Mouse (Mus musculus) lung, postnatal 0 days (tissue): Measurements from ENCODE around the gene Dlx5. TPM values are rescaled to one million over a fixed set of nuclear protein-coding genes. Genes with fewer than 3 reads are reported as not detected.

ENCODE experiments used
- ATAC-seq: fragments of 200-750 bp; cut with Nextera tagmentation; 2 replicates; pipeline ENCODE4 v1.8.0; 2017; ENCODE audit warnings: moderate library complexity
- DNase-seq: peaks from one replicate; pipeline ENCODE4 v3.0.0-alpha.2; 2016; ENCODE audit warnings: low spot score
- H3K27ac ChIP-seq: fragments of 300-500 bp; sonication (generic); 2 replicates; pipeline ENCODE4 v1.5.1; 2014; ENCODE audit warnings: antibody characterized with exemption, mild to moderate bottlenecking, low read length, mixed read lengths
- H3K27me3 ChIP-seq: fragments of 300-500 bp; sonication (generic); replicated peaks from 2 replicates; pipeline ENCODE4 v1.6.1; 2014; ENCODE audit warnings: low read length, mixed read lengths; ENCODE audit not compliant: insufficient read depth
- H3K36me3 ChIP-seq: fragments of 300-500 bp; sonication (generic); 2 replicates; pipeline ENCODE4 v1.6.1; 2014; ENCODE audit warnings: low read length, mixed read lengths; ENCODE audit not compliant: insufficient read depth
- H3K4me1 ChIP-seq: fragments of 300-500 bp; sonication (generic); 2 replicates; pipeline ENCODE4 v1.6.1; 2014; ENCODE audit warnings: antibody characterized with exemption, low read depth, low read length, mixed read lengths; ENCODE audit not compliant: insufficient read depth
- H3K4me2 ChIP-seq: fragments of 300-500 bp; sonication (generic); replicated peaks from 2 replicates; pipeline ENCODE4 v1.6.1; 2014; ENCODE audit warnings: low read depth, mild to moderate bottlenecking, low read length, moderate library complexity, mixed read lengths
- H3K4me3 ChIP-seq: fragments of 300-500 bp; sonication (generic); 2 replicates; pipeline ENCODE4 v1.5.1; 2014; ENCODE audit warnings: low read depth, low read length
- H3K9ac ChIP-seq: fragments of 300-500 bp; sonication (generic); replicated peaks from 2 replicates; pipeline ENCODE4 v1.6.1; 2014; ENCODE audit warnings: low read depth, mild to moderate bottlenecking
- H3K9me3 ChIP-seq: fragments of 300-500 bp; sonication (generic); 2 replicates; pipeline ENCODE4 v1.6.1; 2016; ENCODE audit warnings: low read length, mixed read lengths
- CTCF ChIP-seq: IDR thresholded peaks from 2 replicates; pipeline ENCODE4 v1.5.1; 2016; ENCODE audit warnings: antibody characterized with exemption, mild to moderate bottlenecking
- EP300 ChIP-seq: IDR thresholded peaks from 2 replicates; pipeline ENCODE4 v1.6.1; 2016; ENCODE audit warnings: antibody characterized with exemption, mild to moderate bottlenecking, control low read depth
- WGBS: fragments of 180-500 bp; shearing (Covaris S2); extraction: QIAGEN DNeasy Blood & Tissue Kit; methylation state at CpG from one replicate; pipeline ENCODE4 v1.1.7; 2014; 5-methylcytosine and 5-hydroxymethylcytosine counted together
- polyA plus RNA-seq: library from polyadenylated mRNA; unstranded; fragments of >200 nt; fragmentation: Nextera tagmentation; extraction: Ambion mirVana; gene quantifications from 2 replicates; pipeline ENCODE4 v1.2.1, GENCODE M21; 2015

Gene Dlx5
- polyA plus RNA-seq, 1 experiment from 2014 or later, result not detected

DNA sequence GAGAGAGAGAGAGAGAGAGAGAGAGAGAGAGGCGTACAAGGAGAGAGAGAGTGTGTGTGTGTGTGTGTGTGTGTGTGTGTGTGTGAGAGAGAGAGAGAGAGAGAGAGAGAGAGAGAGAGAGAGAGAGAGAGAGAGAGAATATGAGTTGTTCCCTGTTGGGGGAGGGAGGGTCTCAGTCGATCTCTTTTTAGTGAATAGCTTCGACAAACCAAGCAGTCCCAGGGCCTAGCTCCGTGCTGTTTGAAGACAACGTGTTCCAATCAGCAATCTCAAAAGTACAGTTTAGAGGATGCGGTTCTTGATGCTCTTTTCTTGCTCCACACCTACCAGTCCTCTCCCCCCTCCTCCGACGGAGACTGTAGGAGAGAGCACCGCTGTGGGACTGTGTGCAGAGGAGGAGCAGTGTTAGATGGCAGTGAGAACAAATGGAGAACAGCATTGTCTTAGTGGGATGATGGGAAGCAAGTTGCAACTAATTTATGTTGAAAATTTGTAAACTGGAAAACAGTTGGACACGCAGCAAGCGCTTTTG is 447 bp upstream of the Dlx5 start:
- H3K27me3 ChIP-seq, result peaks cover 75% of the 10 kb centered on the region

DNA sequence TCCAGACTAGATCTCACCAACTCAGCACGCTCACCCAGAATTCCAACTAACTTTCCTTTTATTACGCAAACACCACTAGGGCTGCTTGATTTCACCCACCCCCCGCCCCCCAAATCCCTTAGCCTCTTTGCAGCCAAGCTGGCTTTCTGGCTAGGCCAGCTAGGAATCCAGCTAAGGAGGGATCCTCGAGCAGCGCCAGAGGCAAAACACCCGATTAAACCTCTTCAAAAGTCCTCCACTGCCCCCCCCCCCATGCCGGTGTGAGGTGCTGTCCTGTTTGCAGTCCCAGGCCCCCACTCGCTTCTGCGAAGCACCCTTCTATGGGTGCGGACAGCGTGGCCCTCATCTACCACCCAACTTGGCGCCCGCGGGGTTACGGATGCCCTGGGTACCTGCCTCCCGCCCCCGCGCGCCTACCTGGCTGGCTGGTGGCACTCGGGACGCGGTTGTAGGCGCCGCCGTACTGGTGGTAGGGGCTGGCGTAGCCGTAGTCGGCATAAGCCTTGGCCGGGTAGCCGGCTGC is 709 bp downstream of the Dlx5 start:
- TF ChIP-seq EP300, result no peak
- TF ChIP-seq CTCF, result no peak
- Histone ChIP-seq H3K4me2 (peak overlapping the region; percentile 55), H3K4me3 (peak overlapping the region; percentile 32), H3K27ac (no peak overlapping the region), H3K9ac (no peak overlapping the region), H3K36me3 (no peaks in the 10 kb centered on the region), H3K4me1 (no peaks in the 10 kb centered on the region), H3K27me3 (peaks cover 81% of the 10 kb centered on the region), H3K9me3 (no peaks in the 10 kb centered on the region)
- ATAC-seq, result no peak
- DNase-seq, result no peak
- WGBS, result 1% methylated on average over 29 of the region's 30 CpGs

More for the DNA sequence above, 447 bp upstream of the Dlx5 start:
- Histone ChIP-seq H3K36me3 (no peaks in the 10 kb centered on the region), H3K4me3 (no peak overlapping the region), H3K4me2 (peak overlapping the region; percentile 55; the same call in 1 of the 2 replicates), H3K4me1 (no peaks in the 10 kb centered on the region), H3K27ac (no peak overlapping the region), H3K9me3 (no peaks in the 10 kb centered on the region), H3K9ac (no peak overlapping the region)
- 11% methylated on average over 10 of the region's 11 CpGs for WGBS
- ATAC-seq (no peak), DNase-seq (no peak)
- no peak for TF ChIP-seq EP300
- no peak for TF ChIP-seq CTCF

DNA sequence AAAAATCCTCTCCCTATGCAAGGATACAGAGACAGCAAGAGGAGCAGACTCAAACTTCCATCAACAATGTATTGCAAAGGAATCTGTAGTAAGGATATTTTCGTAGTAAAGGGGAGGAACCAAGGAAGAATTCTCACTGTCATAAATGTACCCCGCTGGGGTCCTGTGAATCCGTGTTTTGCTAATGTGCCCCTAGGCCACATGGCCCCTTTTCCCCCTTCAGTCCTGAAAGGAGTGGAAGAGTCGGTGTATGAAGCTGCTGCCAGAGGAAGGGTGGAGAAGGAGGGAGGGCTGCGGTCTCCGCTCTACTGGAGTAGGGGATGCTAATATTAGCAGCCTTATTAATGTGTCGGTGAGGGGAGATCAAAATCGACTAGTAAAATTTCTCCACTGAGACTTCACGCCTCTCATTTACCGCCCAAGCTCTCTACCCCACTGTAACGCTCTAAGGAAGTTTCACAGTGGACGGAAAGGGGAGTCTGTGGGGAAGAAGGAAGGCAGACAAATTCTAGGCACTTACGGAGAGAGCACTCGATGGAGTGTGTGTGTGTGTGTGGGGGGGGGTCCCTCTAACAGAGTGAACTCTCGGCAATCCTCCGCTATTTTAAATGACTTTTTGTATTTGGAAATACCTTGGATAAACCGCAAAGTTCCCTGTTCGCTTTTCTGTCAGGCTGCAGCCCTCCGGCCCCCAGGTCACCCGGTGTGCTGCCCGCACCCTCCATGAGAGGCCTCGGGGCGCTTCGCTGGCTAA is 1.3 kb downstream of the Dlx5 start:
- H3K4me1 ChIP-seq, result no peaks in the 10 kb centered on the region
- H3K9ac ChIP-seq, result no peak overlapping the region
- H3K27me3 ChIP-seq, result peaks cover 88% of the 10 kb centered on the region
- no peaks in the 10 kb centered on the region for H3K9me3 ChIP-seq
- H3K27ac ChIP-seq, result no peak overlapping the region
- TF ChIP-seq CTCF (no peak), EP300 (no peak)
- peak overlapping the region; percentile 55; the same call in 1 of the 2 replicates for H3K4me2 ChIP-seq
- no peak for ATAC-seq
- H3K4me3 ChIP-seq, result peak overlapping the region; percentile 32; the same call in 1 of the 2 replicates
- WGBS, result 2% methylated on average over 24 of the region's 24 CpGs
- DNase-seq, result no peak
- no peaks in the 10 kb centered on the region for H3K36me3 ChIP-seq

DNA sequence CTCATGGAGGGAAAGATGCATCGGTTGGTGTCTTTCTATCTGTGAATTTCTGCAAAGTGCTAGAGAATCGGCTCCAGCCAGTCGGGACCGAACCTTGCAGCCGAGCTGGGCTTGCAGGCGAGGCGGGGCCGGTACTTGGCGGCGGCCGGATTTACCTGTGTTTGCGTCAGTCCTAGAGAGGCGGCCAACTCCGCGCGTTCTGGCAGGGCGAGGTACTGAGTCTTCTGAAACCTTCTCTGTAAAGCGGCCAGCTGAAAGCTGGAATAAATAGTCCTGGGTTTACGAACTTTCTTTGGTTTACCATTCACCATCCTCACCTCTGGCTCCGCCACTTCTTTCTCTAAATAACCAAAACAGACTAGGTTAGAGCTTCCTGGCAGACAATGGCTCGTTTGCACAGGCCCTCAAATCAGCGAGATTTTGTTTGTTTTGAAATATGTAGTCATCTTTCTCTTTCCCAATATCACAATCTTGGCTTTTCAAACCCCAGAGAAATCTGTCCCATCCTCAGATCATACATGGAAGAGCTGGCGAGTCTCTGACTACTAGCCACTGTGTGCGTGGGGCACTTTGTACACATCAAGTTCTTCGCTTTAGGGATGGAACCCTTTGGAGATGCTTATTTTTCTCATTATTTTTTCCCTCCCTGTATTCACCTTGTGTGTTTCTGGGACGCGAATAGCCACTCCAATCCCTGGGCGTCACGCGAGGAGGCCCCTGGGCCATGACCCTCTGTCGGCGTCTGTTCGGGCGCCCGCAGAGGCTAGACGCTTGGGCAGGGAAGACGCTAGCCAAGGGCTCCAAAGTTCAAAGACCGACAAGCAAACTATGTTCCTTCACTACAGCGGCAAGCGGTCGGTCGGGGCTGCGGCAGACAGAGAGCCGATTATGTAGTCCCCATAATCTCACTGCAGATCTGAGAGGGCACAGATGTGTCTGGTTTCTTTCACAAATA is 2.2 kb downstream of the Dlx5 start:
- Histone ChIP-seq H3K4me2 (no peak overlapping the region), H3K9ac (no peak overlapping the region)
- WGBS, result 4% methylated on average over 44 of the region's 44 CpGs

DNA sequence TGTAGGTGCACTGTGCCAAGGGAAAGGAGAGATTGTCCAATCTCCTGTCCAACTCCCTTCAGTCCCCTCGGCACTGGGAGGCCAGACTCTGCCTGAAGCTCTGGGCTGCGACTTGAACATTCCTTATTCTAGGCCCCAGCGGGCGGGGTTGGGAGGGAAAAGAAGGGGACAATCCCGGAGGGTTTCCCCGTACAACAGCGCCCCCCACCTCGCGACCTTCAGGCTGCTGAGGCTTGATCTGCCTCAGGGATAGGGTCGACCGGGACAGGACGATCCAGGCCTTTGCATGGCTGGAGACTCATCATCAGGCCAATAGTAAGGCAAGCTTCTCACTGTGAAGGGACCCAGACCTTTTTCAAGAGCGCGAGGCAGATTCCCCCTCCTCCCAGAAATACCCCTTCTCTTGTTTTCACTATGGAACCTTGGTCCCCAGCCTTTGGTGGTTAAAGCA is 3.0 kb downstream of the Dlx5 start:
- TF ChIP-seq CTCF (0 out of 2 replicates have a peak, but pooled peaks have one; percentile 4), EP300 (no peak)
- H3K27ac ChIP-seq, result no peak overlapping the region
- no peak overlapping the region for H3K4me3 ChIP-seq
- ATAC-seq, result 0 out of 2 replicates have a peak, but pooled peaks have one; percentile 4
- 4% methylated on average over 12 of the region's 14 CpGs for WGBS
- no peak for DNase-seq
- no peaks in the 10 kb centered on the region for H3K36me3 ChIP-seq
- no peak overlapping the region for H3K4me2 ChIP-seq
- H3K9ac ChIP-seq, result no peak overlapping the region
- no peaks in the 10 kb centered on the region for H3K9me3 ChIP-seq
- no peaks in the 10 kb centered on the region for H3K4me1 ChIP-seq
- H3K27me3 ChIP-seq, result peaks cover 96% of the 10 kb centered on the region

More for the DNA sequence above, 2.2 kb downstream of the Dlx5 start:
- no peaks in the 10 kb centered on the region for H3K36me3 ChIP-seq
- peaks cover 94% of the 10 kb centered on the region for H3K27me3 ChIP-seq
- no peak overlapping the region for H3K27ac ChIP-seq
- H3K4me1 ChIP-seq, result no peaks in the 10 kb centered on the region
- TF ChIP-seq EP300 (no peak), CTCF (no peak)
- no peak overlapping the region for H3K4me3 ChIP-seq
- ATAC-seq, result no peak
- no peaks in the 10 kb centered on the region for H3K9me3 ChIP-seq
- no peak for DNase-seq
